Mouse (Mus musculus) limb, embryonic 14.5 days (tissue): ENCODE results near the gene Tnfaip3. TPM values are rescaled to one million over a fixed set of nuclear protein-coding genes. Genes with fewer than 3 reads are reported as not detected.

Source experiments
- ATAC-seq: fragments of 200-750 bp; cut with Nextera tagmentation; 2 replicates; pipeline ENCODE4 v1.8.0; 2017; ENCODE audit warnings: low read depth, moderate number of reproducible peaks, moderate TSS enrichment; ENCODE audit not compliant: low FRiP score
- DNase-seq: peaks from one replicate; pipeline ENCODE4 v3.0.0-alpha.2; 2015; ENCODE audit warnings: low spot score
- H3K27ac ChIP-seq: fragments of 300-500 bp; sonication (generic); replicated peaks from 2 replicates; pipeline ENCODE4 v1.5.1; 2014; ENCODE audit warnings: low read depth, mild to moderate bottlenecking, low read length, moderate library complexity, mixed read lengths
- H3K27me3 ChIP-seq: fragments of 300-500 bp; sonication (generic); 2 replicates; pipeline ENCODE4 v1.6.1; 2014; ENCODE audit warnings: low read length, mixed read lengths; ENCODE audit not compliant: control insufficient read depth, insufficient read depth
- H3K36me3 ChIP-seq: fragments of 300-500 bp; sonication (generic); 2 replicates; pipeline ENCODE4 v1.6.1; 2014; ENCODE audit warnings: mild to moderate bottlenecking, low read length, moderate library complexity, mixed read lengths; ENCODE audit not compliant: control insufficient read depth, insufficient read depth
- H3K4me1 ChIP-seq: fragments of 300-500 bp; sonication (generic); 2 replicates; pipeline ENCODE4 v1.6.1; 2014; ENCODE audit warnings: antibody characterized with exemption, low read length, mixed read lengths; ENCODE audit not compliant: control insufficient read depth, insufficient read depth
- H3K4me2 ChIP-seq: fragments of 300-500 bp; sonication (generic); replicated peaks from 2 replicates; pipeline ENCODE4 v1.6.1; 2014; ENCODE audit warnings: low read depth, mild to moderate bottlenecking, low read length, moderate library complexity; ENCODE audit not compliant: severe bottlenecking
- H3K4me3 ChIP-seq: fragments of 300-500 bp; sonication (generic); replicated peaks from 2 replicates; pipeline ENCODE4 v1.5.1; 2014; ENCODE audit warnings: low read length
- H3K9ac ChIP-seq: fragments of 300-500 bp; sonication (generic); 2 replicates; pipeline ENCODE4 v1.6.1; 2014; ENCODE audit warnings: mild to moderate bottlenecking, low read depth, low read length, moderate library complexity; ENCODE audit not compliant: severe bottlenecking
- H3K9me3 ChIP-seq: fragments of 300-500 bp; sonication (generic); 2 replicates; pipeline ENCODE4 v1.6.1; 2016; ENCODE audit warnings: low read length; ENCODE audit not compliant: control insufficient read depth
- POLR2A ChIP-seq: fragments of 200-500 bp; IDR thresholded peaks from 2 replicates; pipeline ENCODE4 v1.8.0; 2012; ENCODE audit warnings: inconsistent platforms, mild to moderate bottlenecking, moderate library complexity, borderline replicate concordance; ENCODE audit not compliant: insufficient read depth, insufficient read length; ENCODE audit errors: extremely low read depth
- WGBS: fragments of 180-500 bp; shearing (Covaris S2); extraction: QIAGEN DNeasy Blood & Tissue Kit; methylation state at CpG from one replicate; pipeline ENCODE4 v1.1.7; 2014; 5-methylcytosine and 5-hydroxymethylcytosine counted together
- polyA plus RNA-seq, 2 experiments: library from polyadenylated mRNA; depleted of rRNA in 1 of 2; stranded (reverse) in 1 of 2; unstranded in 1 of 2; fragments of >200 nt; fragmentation: Nextera tagmentation in 1 of 2; extraction: Ambion mirVana in 1 of 2; gene quantifications; 2 replicates each; pipeline versions ENCODE4 v1.2.1 to v1.2.3; 2012 to 2014

Tnfaip3 gene
- polyA plus RNA-seq, 2 experiments: 4.4 to 4.9 TPM

DNA sequence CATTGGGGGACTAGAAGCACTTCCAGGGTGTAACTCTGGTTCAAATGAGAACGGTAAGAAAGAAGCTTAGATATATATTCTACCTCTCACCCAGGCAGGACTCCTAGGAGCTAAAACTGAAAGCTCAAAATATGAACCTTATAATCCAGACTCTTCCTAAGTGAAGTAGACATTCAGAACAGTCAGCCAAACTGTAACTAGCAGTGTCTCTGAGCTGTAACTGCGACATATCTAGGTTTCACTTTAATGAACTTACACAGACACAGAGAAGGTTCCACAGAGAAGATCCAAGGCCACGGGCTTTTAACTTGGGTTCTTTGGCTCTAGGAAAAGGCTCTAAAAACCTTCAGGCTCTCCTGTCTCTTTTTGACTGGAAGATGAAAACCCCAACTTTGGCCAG, 45.7 kb upstream of the Tnfaip3 start:
- 91% methylated on average over 3 of the region's 3 CpGs for WGBS
- ATAC-seq (no peak), DNase-seq (no peak)
- no peaks in the 10 kb centered on the region for H3K36me3 ChIP-seq
- H3K27ac ChIP-seq: no peak overlapping the region
- no peak overlapping the region for H3K4me3 ChIP-seq
- H3K9ac ChIP-seq: no peak overlapping the region
- TF ChIP-seq POLR2A: no peak
- no peak overlapping the region for H3K4me2 ChIP-seq
- H3K27me3 ChIP-seq: no peaks in the 10 kb centered on the region
- no peaks in the 10 kb centered on the region for H3K9me3 ChIP-seq
- H3K4me1 ChIP-seq: no peaks in the 10 kb centered on the region

- Histone ChIP-seq H3K27me3 (no peaks in the 10 kb centered on the region), H3K4me2 (no peak overlapping the region), H3K4me1 (no peaks in the 10 kb centered on the region), H3K9me3 (no peaks in the 10 kb centered on the region), H3K36me3 (no peaks in the 10 kb centered on the region), H3K4me3 (no peak overlapping the region), H3K27ac (no peak overlapping the region), H3K9ac (no peak overlapping the region)
- no peak for ATAC-seq
- no peak for DNase-seq
- TF ChIP-seq POLR2A: no peak
- WGBS: 63% methylated on average over 1 of the region's 1 CpGs
These were observed 38.1 kb upstream of the Tnfaip3 start for GRCm38 (mm10) chr10:19053524-19053923.

DNA sequence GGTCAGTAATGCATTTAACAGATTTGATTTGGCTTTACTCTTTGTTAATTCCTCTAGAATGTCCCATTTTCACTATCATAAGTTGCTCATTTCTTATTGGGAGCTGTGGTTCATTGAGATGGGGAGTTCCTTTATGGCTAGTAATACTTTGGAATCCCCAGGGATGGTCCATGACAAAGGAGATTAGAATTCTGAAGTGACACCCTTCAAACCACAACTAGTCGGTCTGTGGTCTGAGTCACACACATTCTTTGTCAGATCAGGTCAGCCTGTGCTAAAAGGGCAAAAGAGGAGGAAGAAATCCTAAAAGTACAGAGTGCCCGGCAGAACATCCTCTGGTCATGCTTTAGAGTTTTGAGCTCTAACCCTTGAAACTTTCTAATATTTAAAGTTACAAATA, 30.5 kb upstream of the Tnfaip3 start:
- no peak overlapping the region for H3K27ac ChIP-seq
- ATAC-seq (no peak), DNase-seq (no peak)
- H3K27me3 ChIP-seq: no peaks in the 10 kb centered on the region
- no peak for TF ChIP-seq POLR2A
- no peaks in the 10 kb centered on the region for H3K4me1 ChIP-seq
- no peaks in the 10 kb centered on the region for H3K9me3 ChIP-seq
- H3K4me3 ChIP-seq: no peak overlapping the region
- H3K9ac ChIP-seq: no peak overlapping the region
- H3K4me2 ChIP-seq: no peak overlapping the region
- 67% methylated on average over 2 of the region's 2 CpGs for WGBS
- H3K36me3 ChIP-seq: no peaks in the 10 kb centered on the region

- no peaks in the 10 kb centered on the region for H3K27me3 ChIP-seq
- H3K9ac ChIP-seq: no peak overlapping the region
- ATAC-seq (no peak), DNase-seq (no peak)
- H3K4me3 ChIP-seq: no peak overlapping the region
- H3K36me3 ChIP-seq: no peaks in the 10 kb centered on the region
- 61% methylated on average over 9 of the region's 9 CpGs for WGBS
- no peak overlapping the region for H3K27ac ChIP-seq
- no peaks in the 10 kb centered on the region for H3K4me1 ChIP-seq
- TF ChIP-seq POLR2A: no peak
- H3K9me3 ChIP-seq: no peaks in the 10 kb centered on the region
- H3K4me2 ChIP-seq: no peak overlapping the region
These were observed 29.5 kb upstream of the Tnfaip3 start for GRCm38 (mm10) chr10:19044765-19045516.

DNA sequence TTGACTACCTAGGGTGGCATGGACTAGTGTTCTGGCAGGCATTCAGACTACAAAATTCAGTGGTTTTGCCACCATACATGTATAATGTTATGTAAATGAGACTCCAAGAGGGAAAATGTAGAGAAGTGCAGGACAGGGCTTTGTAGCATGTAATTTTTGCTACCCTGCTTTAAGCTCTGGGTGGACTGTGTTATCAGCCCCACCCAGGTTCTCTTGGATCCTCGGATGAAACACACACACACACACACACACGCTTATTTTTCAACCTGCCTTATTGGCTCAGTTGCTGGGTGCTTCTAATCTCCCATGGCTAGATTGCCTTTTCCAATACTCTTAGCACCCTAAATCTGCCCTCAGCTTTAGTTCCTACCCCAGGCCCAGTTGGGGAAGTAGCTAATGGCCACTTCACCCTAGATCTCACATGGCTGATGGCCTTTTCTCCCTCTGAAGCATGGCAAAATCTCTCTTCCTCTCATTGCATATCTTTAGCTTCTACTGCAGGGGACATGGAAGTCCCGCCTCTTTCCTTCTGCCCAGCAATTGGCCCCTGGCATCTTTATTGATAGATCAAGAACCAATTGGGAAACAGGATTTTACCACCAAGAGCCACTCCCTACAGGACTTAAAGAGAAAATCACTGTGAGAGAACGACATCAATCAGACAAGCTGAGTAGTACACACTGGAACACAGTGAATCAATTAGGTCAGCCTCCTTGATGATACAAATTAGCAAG, 28.2 kb upstream of the Tnfaip3 start:
- H3K27ac ChIP-seq: no peak overlapping the region
- H3K9me3 ChIP-seq: no peaks in the 10 kb centered on the region
- no peaks in the 10 kb centered on the region for H3K36me3 ChIP-seq
- 66% methylated on average over 4 of the region's 4 CpGs for WGBS
- H3K4me1 ChIP-seq: no peaks in the 10 kb centered on the region
- no peak overlapping the region for H3K4me2 ChIP-seq
- H3K27me3 ChIP-seq: no peaks in the 10 kb centered on the region
- no peak for TF ChIP-seq POLR2A
- H3K4me3 ChIP-seq: no peak overlapping the region
- no peak for ATAC-seq
- no peak overlapping the region for H3K9ac ChIP-seq
- DNase-seq: no peak
